Mouse (Mus musculus): Measurements from ENCODE around the gene Tmem211. TPM values are rescaled to one million over a fixed set of nuclear protein-coding genes. Genes with fewer than 3 reads are reported as not detected.

Tmem211 gene
- polyA plus RNA-seq, 1 experiment, result not detected

- Histone ChIP-seq H3K4me3 (ENCODE audit: insufficient read depth, low read length) (no peak overlapping the region), H3K27ac (ENCODE audit: insufficient read depth, low read depth, low read length) (no peak overlapping the region), H3K4me1 (ENCODE audit: control insufficient read depth, insufficient read depth, low read length) (no peaks in the 10 kb centered on the region)
- TF ChIP-seq CTCF (IDR thresholded peaks at IDR 0.05; ENCODE audit: low read depth, low read length) (no peak), POLR2A (IDR thresholded peaks at IDR 0.05; ENCODE audit: borderline replicate concordance, low read depth, low read length) (no peak)
Observed at GRCm38 (mm10) chr5:113196916-113197794, 29.6 kb upstream of the Tmem211 start.

- H3K4me3 ChIP-seq (ENCODE audit: insufficient read depth, low read length), result no peak overlapping the region
- TF ChIP-seq POLR2A (IDR thresholded peaks at IDR 0.05; ENCODE audit: borderline replicate concordance, low read depth, low read length) (no peak), CTCF (IDR thresholded peaks at IDR 0.05; ENCODE audit: low read depth, low read length) (no peak)
- no peaks in the 10 kb centered on the region for H3K4me1 ChIP-seq (ENCODE audit: control insufficient read depth, insufficient read depth, low read length)
- no peak overlapping the region for H3K27ac ChIP-seq (ENCODE audit: insufficient read depth, low read depth, low read length)
Observed at GRCm38 (mm10) chr5:113199126-113199771, 27.5 kb upstream of the Tmem211 start.

GRCm38 (mm10) chr5:113199772-113200134, 27.0 kb upstream of the Tmem211 start:
- H3K4me3 ChIP-seq (ENCODE audit: insufficient read depth, low read length), result no peak overlapping the region
- H3K4me1 ChIP-seq (ENCODE audit: control insufficient read depth, insufficient read depth, low read length), result no peaks in the 10 kb centered on the region
- no peak overlapping the region for H3K27ac ChIP-seq (ENCODE audit: insufficient read depth, low read depth, low read length)
- no peak for TF ChIP-seq CTCF (IDR thresholded peaks at IDR 0.05; ENCODE audit: low read depth, low read length)
- no peak for TF ChIP-seq POLR2A (IDR thresholded peaks at IDR 0.05; ENCODE audit: borderline replicate concordance, low read depth, low read length)

- no peak overlapping the region for H3K27ac ChIP-seq (ENCODE audit: insufficient read depth, low read depth, low read length)
- peaks cover 26% of the 10 kb centered on the region for H3K4me1 ChIP-seq (ENCODE audit: control insufficient read depth, insufficient read depth, low read length)
- TF ChIP-seq POLR2A (IDR thresholded peaks at IDR 0.05; ENCODE audit: borderline replicate concordance, low read depth, low read length), result no peak
- no peak overlapping the region for H3K4me3 ChIP-seq (ENCODE audit: insufficient read depth, low read length)
Observed at GRCm38 (mm10) chr5:113204193-113204592, 22.5 kb upstream of the Tmem211 start.

- Histone ChIP-seq H3K4me3 (ENCODE audit: insufficient read depth, low read length) (no peak overlapping the region), H3K4me1 (ENCODE audit: control insufficient read depth, insufficient read depth, low read length) (peaks cover 41% of the 10 kb centered on the region), H3K27ac (ENCODE audit: insufficient read depth, low read depth, low read length) (peak overlapping the region; percentile 1)
- no peak for TF ChIP-seq POLR2A (IDR thresholded peaks at IDR 0.05; ENCODE audit: borderline replicate concordance, low read depth, low read length)
- TF ChIP-seq CTCF (IDR thresholded peaks at IDR 0.05; ENCODE audit: low read depth, low read length), result no peak
Observed at GRCm38 (mm10) chr5:113206670-113207352, 19.9 kb upstream of the Tmem211 start.

- peaks cover 41% of the 10 kb centered on the region for H3K4me1 ChIP-seq (ENCODE audit: control insufficient read depth, insufficient read depth, low read length)
- H3K4me3 ChIP-seq (ENCODE audit: insufficient read depth, low read length), result no peak overlapping the region
- TF ChIP-seq CTCF (IDR thresholded peaks at IDR 0.05; ENCODE audit: low read depth, low read length), result no peak
- TF ChIP-seq POLR2A (IDR thresholded peaks at IDR 0.05; ENCODE audit: borderline replicate concordance, low read depth, low read length), result no peak
- no peak overlapping the region for H3K27ac ChIP-seq (ENCODE audit: insufficient read depth, low read depth, low read length)
Observed at GRCm38 (mm10) chr5:113208048-113208447, 18.7 kb upstream of the Tmem211 start.

GRCm38 (mm10) chr5:113208622-113209400, 17.9 kb upstream of the Tmem211 start:
- H3K4me3 ChIP-seq (ENCODE audit: insufficient read depth, low read length), result no peak overlapping the region
- TF ChIP-seq POLR2A (IDR thresholded peaks at IDR 0.05; ENCODE audit: borderline replicate concordance, low read depth, low read length) (no peak), CTCF (IDR thresholded peaks at IDR 0.05; ENCODE audit: low read depth, low read length) (no peak)
- H3K27ac ChIP-seq (ENCODE audit: insufficient read depth, low read depth, low read length), result no peak overlapping the region
- H3K4me1 ChIP-seq (ENCODE audit: control insufficient read depth, insufficient read depth, low read length), result peaks cover 41% of the 10 kb centered on the region

- no peak overlapping the region for H3K4me3 ChIP-seq (ENCODE audit: insufficient read depth, low read length)
- peaks cover 45% of the 10 kb centered on the region for H3K4me1 ChIP-seq (ENCODE audit: control insufficient read depth, insufficient read depth, low read length)
- TF ChIP-seq POLR2A (IDR thresholded peaks at IDR 0.05; ENCODE audit: borderline replicate concordance, low read depth, low read length) (no peak), CTCF (IDR thresholded peaks at IDR 0.05; ENCODE audit: low read depth, low read length) (no peak)
- peak overlapping the region; percentile 66 for H3K27ac ChIP-seq (ENCODE audit: insufficient read depth, low read depth, low read length)
Observed at GRCm38 (mm10) chr5:113209401-113209750, 17.3 kb upstream of the Tmem211 start.

- TF ChIP-seq CTCF (IDR thresholded peaks at IDR 0.05; ENCODE audit: low read depth, low read length) (no peak), POLR2A (IDR thresholded peaks at IDR 0.05; ENCODE audit: borderline replicate concordance, low read depth, low read length) (no peak)
- H3K4me1 ChIP-seq (ENCODE audit: control insufficient read depth, insufficient read depth, low read length), result peaks cover 48% of the 10 kb centered on the region
- H3K4me3 ChIP-seq (ENCODE audit: insufficient read depth, low read length), result no peak overlapping the region
- H3K27ac ChIP-seq (ENCODE audit: insufficient read depth, low read depth, low read length), result peak overlapping the region; percentile 66
Observed at GRCm38 (mm10) chr5:113209898-113210297, 16.8 kb upstream of the Tmem211 start.

Measured in bone marrow macrophage, adult 2 months (primary cell).